Mouse (Mus musculus) MEL (cell line): Measurements from ENCODE around the gene Btbd1. TPM values are rescaled to one million over a fixed set of nuclear protein-coding genes. Genes with fewer than 3 reads are reported as not detected.

Experiments used
- DNase-seq: peaks from one replicate; pipeline ENCODE4 v3.0.0; 2011; ENCODE audit warnings: low read depth, low spot score
- H3K27ac ChIP-seq: 2 replicates; pipeline ENCODE4 v1.5.1; 2012; ENCODE audit warnings: low read depth, mild to moderate bottlenecking, control low read depth, low read length, moderate library complexity; ENCODE audit not compliant: control insufficient read depth
- H3K27me3 ChIP-seq, 2 experiments: fragments of 150-350 bp in 1 of 2; sonication (generic) in 1 of 2; 2 replicates each; pipeline ENCODE4 v1.6.1; 2012; ENCODE audit warnings: low read length in 2 of 2, mild to moderate bottlenecking in 2 of 2, improper control_type of control experiment in 1 of 2, moderate library complexity in 1 of 2; ENCODE audit not compliant: insufficient read depth in 2 of 2, control insufficient read depth in 1 of 2
- H3K36me3 ChIP-seq, 2 experiments: 2 replicates each; pipeline ENCODE4 v1.6.1; 2012 to 2014; ENCODE audit warnings: low read length in 2 of 2, improper control_type of control experiment in 1 of 2, inconsistent platforms in 1 of 2, mild to moderate bottlenecking in 1 of 2; ENCODE audit not compliant: insufficient read depth in 2 of 2, control insufficient read depth in 1 of 2
- H3K4me1 ChIP-seq, 2 experiments: fragments of 150-350 bp in 1 of 2; sonication (generic) in 1 of 2; 2 replicates each; pipeline ENCODE4 v1.6.1; 2012; ENCODE audit warnings: low read length in 2 of 2, improper control_type of control experiment in 1 of 2, mild to moderate bottlenecking in 1 of 2; ENCODE audit not compliant: insufficient read depth in 2 of 2, control insufficient read depth in 1 of 2
- H3K4me3 ChIP-seq, 2 experiments: fragments of 150-350 bp in 1 of 2; sonication (generic) in 1 of 2; 2 replicates each; pipeline ENCODE4 v1.5.1; 2012; ENCODE audit warnings: low read depth in 2 of 2, low read length in 2 of 2, mild to moderate bottlenecking in 2 of 2, moderate library complexity in 2 of 2, control low read depth in 1 of 2, improper control_type of control experiment in 1 of 2; ENCODE audit not compliant: control insufficient read depth in 1 of 2, insufficient read depth in 1 of 2
- H3K79me2 ChIP-seq: 2 replicates; pipeline ENCODE4 v1.6.1; 2012; ENCODE audit warnings: mild to moderate bottlenecking, low read length, moderate library complexity; ENCODE audit not compliant: control insufficient read depth, poor library complexity, insufficient read depth
- H3K9ac ChIP-seq: 2 replicates; pipeline ENCODE4 v1.6.1; 2012; ENCODE audit warnings: low read depth, mild to moderate bottlenecking, control low read depth, low read length, moderate library complexity; ENCODE audit not compliant: control insufficient read depth, poor library complexity, severe bottlenecking
- H3K9me3 ChIP-seq: fragments of 150-350 bp; sonication (generic); replicated peaks from 2 replicates; pipeline ENCODE4 v1.6.1; 2012; ENCODE audit warnings: mild to moderate bottlenecking, low read length, improper control_type of control experiment, moderate library complexity; ENCODE audit not compliant: insufficient read depth
- BHLHE40 ChIP-seq: IDR thresholded peaks from 2 replicates; pipeline ENCODE4 v1.6.1; 2012; ENCODE audit warnings: low read depth, mild to moderate bottlenecking, inconsistent platforms, low read length, improper control_type of control experiment, borderline replicate concordance
- CHD1 ChIP-seq: IDR thresholded peaks from 2 replicates; pipeline ENCODE4 v1.6.1; 2012; ENCODE audit warnings: low read depth, mild to moderate bottlenecking, inconsistent platforms, low read length, improper control_type of control experiment
- CHD2 ChIP-seq: IDR thresholded peaks from 2 replicates; pipeline ENCODE4 v1.6.1; 2011; ENCODE audit warnings: low read length, improper control_type of control experiment
- CTCF ChIP-seq, 3 experiments: IDR thresholded peaks in 2 of 3; conservative IDR thresholded peaks in 1 of 3; 2 replicates each; pipeline ENCODE4 v1.5.1; 2011 to 2012; ENCODE audit warnings: low read length in 3 of 3, low read depth in 2 of 3, mild to moderate bottlenecking in 2 of 3, improper control_type of control experiment in 1 of 3, inconsistent platforms in 1 of 3, mixed read lengths in 1 of 3, moderate library complexity in 1 of 3; ENCODE audit not compliant: control insufficient read depth in 1 of 3, insufficient read depth in 1 of 3, poor library complexity in 1 of 3, severe bottlenecking in 1 of 3
- E2F4 ChIP-seq: IDR thresholded peaks from 2 replicates; pipeline ENCODE4 v1.6.1; 2011; ENCODE audit warnings: low read depth, low read length, improper control_type of control experiment, borderline replicate concordance
- EP300 ChIP-seq, 2 experiments: IDR thresholded peaks; 2 replicates each; pipeline ENCODE4 v1.6.1; 2011; ENCODE audit warnings: improper control_type of control experiment in 2 of 2, low read length in 2 of 2, low read depth in 1 of 2, mild to moderate bottlenecking in 1 of 2
- GABPA ChIP-seq: IDR thresholded peaks from 2 replicates; pipeline ENCODE4 v1.6.1; 2012; ENCODE audit warnings: low read depth, mild to moderate bottlenecking, inconsistent platforms, low read length, improper control_type of control experiment, moderate library complexity
- HCFC1 ChIP-seq: IDR thresholded peaks from 2 replicates; pipeline ENCODE4 v1.6.1; 2012; ENCODE audit warnings: low read depth, mild to moderate bottlenecking, inconsistent platforms, low read length, improper control_type of control experiment, moderate library complexity
- JUND ChIP-seq: IDR thresholded peaks from 2 replicates; pipeline ENCODE4 v1.6.1; 2011; ENCODE audit warnings: low read depth, mild to moderate bottlenecking, improper control_type of control experiment, low read length
- KAT2A ChIP-seq: conservative IDR thresholded peaks from 2 replicates; pipeline ENCODE4 v1.6.1; 2012; ENCODE audit warnings: low read depth, low read length, improper control_type of control experiment, inconsistent platforms
- MEF2A ChIP-seq: IDR thresholded peaks from 2 replicates; pipeline ENCODE4 v1.6.1; 2014; ENCODE audit warnings: low read depth, mild to moderate bottlenecking, inconsistent platforms, low read length, improper control_type of control experiment; ENCODE audit not compliant: poor library complexity, insufficient replicate concordance, severe bottlenecking; ENCODE audit errors: extremely low read depth
- MYB ChIP-seq: IDR thresholded peaks from 2 replicates; pipeline ENCODE4 v1.6.1; 2011; ENCODE audit warnings: mild to moderate bottlenecking, low read depth, low read length, improper control_type of control experiment
- RAD21 ChIP-seq: IDR thresholded peaks from 2 replicates; pipeline ENCODE4 v1.6.1; 2011; ENCODE audit warnings: mild to moderate bottlenecking, low read depth, low read length, improper control_type of control experiment
- RCOR1 ChIP-seq: IDR thresholded peaks from 2 replicates; pipeline ENCODE4 v1.6.1; 2012; ENCODE audit warnings: low read depth, mild to moderate bottlenecking, inconsistent platforms, low read length, improper control_type of control experiment
- SIN3A ChIP-seq: IDR thresholded peaks from 2 replicates; pipeline ENCODE4 v1.6.1; 2012; ENCODE audit warnings: low read length, improper control_type of control experiment, inconsistent platforms
- SMC3 ChIP-seq: IDR thresholded peaks from 2 replicates; pipeline ENCODE4 v1.6.1; 2011; ENCODE audit warnings: low read depth, low read length, improper control_type of control experiment
- TCF12 ChIP-seq: IDR thresholded peaks from 2 replicates; pipeline ENCODE4 v1.6.1; 2014; ENCODE audit warnings: low read depth, mild to moderate bottlenecking, inconsistent platforms, low read length, improper control_type of control experiment, moderate library complexity
- UBTF ChIP-seq: IDR thresholded peaks from 2 replicates; pipeline ENCODE4 v1.6.1; 2012; ENCODE audit warnings: low read depth, mild to moderate bottlenecking, inconsistent platforms, low read length, improper control_type of control experiment, moderate library complexity, borderline replicate concordance; ENCODE audit not compliant: insufficient read depth
- ZMIZ1 ChIP-seq: IDR thresholded peaks from 2 replicates; pipeline ENCODE4 v1.6.1; 2012; ENCODE audit warnings: low read depth, mild to moderate bottlenecking, inconsistent platforms, low read length, improper control_type of control experiment, moderate library complexity
- ZNF384 ChIP-seq: IDR thresholded peaks from 2 replicates; pipeline ENCODE4 v1.6.1; 2012; ENCODE audit warnings: low read depth, mild to moderate bottlenecking, inconsistent platforms, low read length, improper control_type of control experiment
- polyA plus RNA-seq, 2 experiments: library from polyadenylated mRNA; stranded (reverse) in 1 of 2; unstranded in 1 of 2; fragments of >175 nt in 1 of 2; fragments of >200 nt in 1 of 2; gene quantifications; 2 replicates each; pipeline versions ENCODE4 v1.2.1 to v1.2.4; 2012; ENCODE audit warnings: low replicate concordance in 2 of 2, low read depth in 1 of 2; ENCODE audit not compliant: insufficient read length in 2 of 2, insufficient read depth in 1 of 2, missing spikeins in 1 of 2
- total RNA-seq: library from RNA; depleted of rRNA; stranded (reverse); fragments of 300-350 nt; gene quantifications from 2 replicates; pipeline ENCODE4 v1.2.3, GENCODE M21; 2012

Gene Btbd1
- total and polyA plus RNA-seq, 3 experiments: 31.0 to 62.0 TPM; not detected in 1

- no peak overlapping the region for H3K4me3 ChIP-seq
- H3K27ac ChIP-seq: no peak overlapping the region
- H3K9ac ChIP-seq: no peak overlapping the region
- no peak for DNase-seq
- TF ChIP-seq HCFC1 (no peak), CTCF (IDR thresholded peaks at IDR 0.05 in 2 of 3, conservative IDR thresholded peaks at IDR 0.05 in 1 of 3; ENCODE audit: control insufficient read depth in 1 of 3, insufficient read depth in 1 of 3, low read depth in 2 of 3, low read length in 3 of 3, poor library complexity in 1 of 3, severe bottlenecking in 1 of 3) (no peak), RAD21 (no peak), GABPA (no peak), E2F4 (no peak), SIN3A (no peak), MEF2A (no peak), ZMIZ1 (no peak), ZNF384 (no peak), MYB (no peak)
- H3K36me3 ChIP-seq: no peaks in the 10 kb centered on the region
- H3K79me2 ChIP-seq: no peaks in the 10 kb centered on the region
- H3K9me3 ChIP-seq: no peaks in the 10 kb centered on the region
- peaks cover 0 to 13% of the 10 kb centered on the region in 2 experiments; a peak in 2 of 4 replicates for H3K4me1 ChIP-seq
- H3K27me3 ChIP-seq: no peaks in the 10 kb centered on the region
Observed at GRCm38 (mm10) chr7:81865937-81866336, 36.7 kb upstream of the Btbd1 start.

- H3K9me3 ChIP-seq: no peaks in the 10 kb centered on the region
- no peaks in the 10 kb centered on the region for H3K36me3 ChIP-seq
- H3K79me2 ChIP-seq: no peaks in the 10 kb centered on the region
- peaks cover 0 to 17% of the 10 kb centered on the region in 2 experiments; a peak in 3 of 4 replicates for H3K4me1 ChIP-seq
- no peak overlapping the region for H3K27ac ChIP-seq
- H3K4me3 ChIP-seq: no peak overlapping the region
- no peak overlapping the region for H3K9ac ChIP-seq
- no peak for TF ChIP-seq CHD1
- TF ChIP-seq RCOR1: no peak
- no peak for TF ChIP-seq ZMIZ1
- TF ChIP-seq UBTF: no peak
- TF ChIP-seq GABPA: no peak
- no peak for TF ChIP-seq TCF12
- no peak for TF ChIP-seq JUND
- no peak for TF ChIP-seq EP300 (IDR thresholded peaks at IDR 0.05; ENCODE audit: low read depth in 1 of 2, low read length in 2 of 2)
- TF ChIP-seq E2F4: no peak
- no peak for TF ChIP-seq CHD2
- TF ChIP-seq BHLHE40: no peak
- no peak for TF ChIP-seq SMC3
- no peak for TF ChIP-seq MYB
- TF ChIP-seq CTCF (IDR thresholded peaks at IDR 0.05 in 2 of 3, conservative IDR thresholded peaks at IDR 0.05 in 1 of 3; ENCODE audit: control insufficient read depth in 1 of 3, insufficient read depth in 1 of 3, low read depth in 2 of 3, low read length in 3 of 3, poor library complexity in 1 of 3, severe bottlenecking in 1 of 3): no peak
- no peak for TF ChIP-seq MEF2A
- no peak for TF ChIP-seq KAT2A
- no peak for DNase-seq
- H3K27me3 ChIP-seq: no peaks in the 10 kb centered on the region
Observed at GRCm38 (mm10) chr7:81864552-81864951, 35.3 kb upstream of the Btbd1 start.
